Mouse (Mus musculus) large intestine, adult 2 months (tissue): Measurements from ENCODE around the gene Zfp804a. TPM values are rescaled to one million over a fixed set of nuclear protein-coding genes. Genes with fewer than 3 reads are reported as not detected.

Experiments used
- DNase-seq: peaks from one replicate; pipeline ENCODE4 v3.0.0-alpha.2; 2012; ENCODE audit warnings: low read depth, low spot score
- WGBS: fragments of 180-500 bp; shearing (Covaris S2); methylation state at CpG from one replicate; pipeline ENCODE4 v1.1.7; 2018; 5-methylcytosine and 5-hydroxymethylcytosine counted together
- polyA plus RNA-seq: library from polyadenylated mRNA; depleted of rRNA; stranded (reverse); fragments of >200 nt; gene quantifications from 2 replicates; pipeline ENCODE4 v1.2.3, GENCODE M21; 2012; rRNA removed

Zfp804a gene
- 0.05 and 0.09 TPM in 2 replicates for polyA plus RNA-seq

GRCm38 (mm10) chr2:82053185-82053891, at the start of gene Zfp804a:
Zfp804a (plus strand) TSS chr2:82053222.
- WGBS: 3% methylated on average over 80 of the region's 82 CpGs
- DNase-seq: no peak

- WGBS: 74% methylated on average over 4 of the region's 4 CpGs
- DNase-seq: no peak
These were observed 1.4 kb upstream of the Zfp804a start for GRCm38 (mm10) chr2:82051635-82052034.

DNA sequence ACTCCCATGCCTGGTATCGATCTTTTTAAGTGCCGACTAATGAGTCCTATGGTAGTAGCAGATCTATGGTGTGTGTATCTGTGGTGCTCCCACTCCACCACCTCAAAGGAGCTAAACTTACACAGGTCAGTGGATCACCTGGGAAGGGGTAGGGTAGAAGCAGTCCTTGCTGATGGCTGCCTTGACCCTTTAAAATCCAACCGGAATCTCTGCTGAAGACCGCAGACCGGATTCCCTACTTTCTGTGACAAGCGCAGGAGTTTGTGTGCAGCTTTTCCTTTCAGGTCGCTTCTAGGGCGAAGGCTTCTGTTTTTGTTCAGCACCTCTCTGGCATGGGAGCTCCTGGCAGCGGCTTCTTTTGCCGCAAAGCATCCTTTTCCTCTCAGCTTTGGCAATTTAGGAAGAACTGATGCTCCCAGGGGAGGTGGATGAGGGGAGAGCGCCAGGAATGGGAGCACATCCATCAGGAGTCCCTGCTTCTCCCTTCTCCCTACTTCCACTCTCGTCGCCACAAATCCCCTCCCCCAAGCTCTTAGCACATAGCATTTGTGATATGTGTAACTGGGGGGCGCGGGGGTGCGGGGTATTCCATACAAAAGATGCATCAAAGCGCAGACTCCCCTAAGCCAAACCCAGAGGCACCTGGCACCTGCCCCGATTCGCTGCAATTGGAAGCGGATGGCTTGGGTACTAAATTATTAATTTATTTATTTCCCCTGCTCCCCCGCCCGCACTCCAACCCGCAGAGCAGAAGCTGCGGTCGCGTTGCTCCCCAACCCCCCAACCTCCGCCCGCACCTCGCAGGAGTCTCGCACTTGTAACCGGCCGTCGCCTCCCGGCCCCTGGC, 461 bp upstream of the Zfp804a start:
- 6% methylated on average over 34 of the region's 34 CpGs for WGBS
- DNase-seq: no peak

GRCm38 (mm10) chr2:82054446-82054845, 1.4 kb downstream of the Zfp804a start:
- DNase-seq: no peak
- WGBS: 78% methylated on average over 4 of the region's 4 CpGs

GRCm38 (mm10) chr2:82064671-82065070, 11.6 kb downstream of the Zfp804a start:
- WGBS: 32% methylated on average over 5 of the region's 5 CpGs
- no peak for DNase-seq

GRCm38 (mm10) chr2:82067912-82068311, 14.9 kb downstream of the Zfp804a start:
- no peak for DNase-seq
- WGBS: 80% methylated on average over 1 of the region's 1 CpGs

DNA sequence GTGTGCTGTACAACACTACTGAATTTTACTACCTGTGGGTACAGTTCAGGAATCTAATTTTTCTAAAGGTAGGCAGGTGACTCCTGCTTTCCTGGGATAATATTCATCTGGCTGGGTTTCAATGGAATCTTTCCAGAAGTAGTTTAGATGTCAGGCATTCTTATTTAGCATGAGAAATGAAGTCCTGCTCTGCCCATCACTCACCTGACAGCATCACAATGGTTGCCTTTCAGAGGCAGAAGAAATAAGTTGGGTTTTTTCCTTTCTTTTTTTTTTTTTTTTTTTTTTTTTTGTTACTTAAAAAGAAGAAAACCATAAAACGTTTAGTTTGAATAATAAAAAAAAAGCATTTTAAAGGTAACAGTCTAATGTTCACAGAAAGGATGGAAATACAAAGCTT, 16.1 kb downstream of the Zfp804a start:
- WGBS: 64% methylated on average over 1 of the region's 1 CpGs
- no peak for DNase-seq

DNA sequence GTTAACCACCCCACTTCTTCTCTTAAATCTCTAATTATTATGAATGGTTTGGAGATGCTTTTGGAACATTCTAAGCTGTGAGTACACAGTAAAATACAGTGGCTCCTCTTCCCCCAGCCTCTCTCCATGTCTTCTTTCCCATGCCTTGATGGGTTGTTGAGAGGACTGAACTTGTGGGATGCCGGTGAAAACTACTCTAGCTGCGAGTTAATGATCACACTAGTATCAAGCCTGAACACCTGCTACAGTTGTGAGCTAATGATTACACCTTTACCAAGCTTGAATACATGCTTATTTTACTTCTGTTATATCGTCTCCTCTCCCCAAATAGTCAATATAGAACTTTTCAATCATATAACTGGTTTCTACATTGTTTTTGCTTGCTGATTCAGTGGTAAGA, 23.9 kb downstream of the Zfp804a start:
- 54% methylated on average over 3 of the region's 3 CpGs for WGBS
- DNase-seq: no peak

GRCm38 (mm10) chr2:82078287-82078994, 25.4 kb downstream of the Zfp804a start:
- WGBS: 86% methylated on average over 6 of the region's 6 CpGs
- no peak for DNase-seq

DNA sequence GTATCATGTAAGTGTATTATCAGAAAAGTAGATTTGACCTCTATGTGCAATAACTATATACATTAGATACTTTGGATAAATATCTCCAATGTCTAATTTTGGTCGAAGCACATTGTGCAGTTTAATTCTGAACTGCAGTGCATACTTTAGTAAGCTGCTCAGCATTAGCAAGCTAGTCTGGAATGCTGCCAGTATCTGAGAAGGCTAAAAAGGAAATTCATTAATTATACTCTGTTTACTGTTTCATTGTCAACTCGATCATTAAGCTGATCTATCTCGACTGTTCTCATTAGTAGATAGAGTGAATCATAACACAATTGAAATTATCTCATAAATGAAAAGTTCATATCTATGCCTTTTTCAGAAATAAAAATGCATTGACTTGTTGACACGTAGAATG, 27.7 kb downstream of the Zfp804a start:
- no peak for DNase-seq
- WGBS: 59% methylated on average over 4 of the region's 4 CpGs

- DNase-seq: no peak
- WGBS: 73% methylated on average over 1 of the region's 1 CpGs
These were observed 60.1 kb downstream of the Zfp804a start for GRCm38 (mm10) chr2:82113148-82113547.

- 87% methylated on average over 2 of the region's 2 CpGs for WGBS
- DNase-seq: no peak
These were observed 60.6 kb downstream of the Zfp804a start for GRCm38 (mm10) chr2:82113650-82114049.

- 54% methylated on average over 2 of the region's 2 CpGs for WGBS
- no peak for DNase-seq
These were observed 66.6 kb downstream of the Zfp804a start for GRCm38 (mm10) chr2:82119577-82119976.

GRCm38 (mm10) chr2:82178693-82179092, 125.7 kb downstream of the Zfp804a start:
- DNase-seq: no peak
- 79% methylated on average over 2 of the region's 2 CpGs for WGBS

DNA sequence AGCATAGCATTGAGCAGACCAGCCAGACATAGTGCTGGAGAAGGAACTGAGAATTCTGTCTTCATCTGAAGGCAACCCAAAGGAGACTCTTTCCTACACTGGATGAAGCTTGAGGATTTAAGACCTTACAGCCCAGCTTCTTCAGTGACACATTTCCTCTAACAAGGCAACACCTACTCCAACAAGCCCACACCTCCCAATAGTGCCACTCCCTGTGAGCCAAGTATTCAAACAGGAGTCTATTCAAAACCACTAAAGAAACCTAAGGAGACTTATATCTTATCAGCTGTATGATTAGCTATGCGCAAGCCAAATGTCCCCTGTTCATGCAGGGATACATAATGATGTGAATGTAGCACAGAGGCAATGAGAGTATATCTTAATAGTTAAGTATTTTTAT, 128.0 kb downstream of the Zfp804a start:
- WGBS: 93% methylated on average over 1 of the region's 1 CpGs
- DNase-seq: no peak

DNA sequence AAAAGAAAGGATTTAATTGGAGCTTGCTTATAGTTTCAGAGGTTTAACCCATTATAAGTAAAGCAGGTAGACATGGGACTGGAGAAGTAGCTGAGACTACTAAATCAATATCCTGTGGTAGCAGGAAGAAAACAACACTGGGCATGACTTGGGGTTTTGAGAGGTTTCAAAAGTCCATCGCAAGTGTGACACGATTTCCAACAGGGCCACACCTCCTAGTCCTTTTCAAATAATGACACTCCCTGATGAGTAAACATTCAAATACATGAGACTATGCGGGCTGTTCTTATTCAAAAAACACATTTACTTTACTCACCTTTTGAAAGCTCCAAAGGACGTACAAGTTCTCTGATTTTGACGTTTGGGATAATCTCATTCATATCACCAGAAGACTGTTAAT, 146.9 kb downstream of the Zfp804a start:
- WGBS: 44% methylated on average over 5 of the region's 5 CpGs
- DNase-seq: no peak

GRCm38 (mm10) chr2:82200616-82201015, 147.6 kb downstream of the Zfp804a start:
- WGBS: 72% methylated on average over 5 of the region's 5 CpGs
- DNase-seq: no peak

DNA sequence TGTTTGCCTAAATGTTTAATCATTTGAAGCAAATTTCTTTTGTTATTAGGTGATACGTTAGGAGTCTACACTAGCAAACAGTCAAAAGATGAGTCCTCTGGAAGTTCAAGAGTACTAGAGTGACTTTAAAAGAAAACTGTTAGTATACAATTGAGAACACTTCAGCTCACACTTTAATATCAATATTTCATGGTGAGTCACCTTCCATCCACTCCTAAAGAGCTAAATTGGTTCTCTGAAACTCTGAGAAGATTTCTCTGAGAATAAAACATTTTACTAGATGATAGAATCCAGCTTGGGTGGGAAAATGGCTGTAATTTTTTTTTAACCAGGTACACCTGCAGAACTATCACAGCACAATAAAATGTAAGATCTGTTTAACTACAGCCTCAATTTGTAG, 157.6 kb downstream of the Zfp804a start:
- WGBS: 77% methylated on average over 1 of the region's 1 CpGs

GRCm38 (mm10) chr2:82211972-82212371, 158.9 kb downstream of the Zfp804a start:
- no peak for DNase-seq
- 89% methylated on average over 1 of the region's 1 CpGs for WGBS

More for the DNA sequence above, 157.6 kb downstream of the Zfp804a start:
- no peak for DNase-seq

- whole genome bisulfite sequencing: 60% methylated on average over 2 of the region's 2 CpGs
- no peak for DNase-seq
These were observed 164.9 kb downstream of the Zfp804a start for GRCm38 (mm10) chr2:82217873-82218272.
